Mouse (Mus musculus): ENCODE measurements around the gene Krtap10-10.

DNA sequence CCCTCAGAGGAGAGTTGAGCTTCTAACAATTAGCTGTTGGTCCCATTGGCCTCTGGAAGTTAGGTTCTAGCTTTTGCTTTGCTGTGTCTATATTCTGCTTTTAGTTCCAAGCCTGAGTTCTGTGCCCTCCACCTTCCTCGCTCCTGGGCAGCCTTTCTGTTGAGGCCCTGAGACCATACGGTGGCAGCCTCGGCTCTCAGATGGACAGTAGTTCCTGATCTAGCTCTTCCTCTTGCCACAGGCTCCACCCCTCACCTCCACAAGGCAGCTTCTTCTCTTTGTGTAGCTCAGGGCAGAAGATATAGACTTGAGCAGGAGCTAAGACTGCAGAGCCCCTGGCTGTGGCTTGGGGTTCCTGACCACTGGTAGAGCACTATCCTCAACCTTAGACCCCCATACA lies 44.6 kb downstream of the Krtap10-10 start:
- TF ChIP-seq CTCF (IDR thresholded peaks at IDR 0.05; ENCODE audit: low read depth, low read length) = no peak
- TF ChIP-seq GATA1 (IDR thresholded peaks at IDR 0.05; ENCODE audit: borderline replicate concordance, low read length) = no peak
- no peak for TF ChIP-seq TAL1 (conservative IDR thresholded peaks at IDR 0.05; ENCODE audit: low read depth, low read length)

Data from G1E (cell line).